Mouse (Mus musculus) G1E (cell line): ENCODE measurements around the gene Hist1h2ab.

Experiments
- CTCF ChIP-seq: IDR thresholded peaks from 2 replicates; pipeline ENCODE4 v1.5.1; 2012; ENCODE audit warnings: low read depth, low read length, inconsistent platforms, mixed read lengths
- GATA1 ChIP-seq: IDR thresholded peaks from 2 replicates; pipeline ENCODE4 v1.6.1; 2012; ENCODE audit warnings: borderline replicate concordance, low read length, inconsistent platforms, mixed read lengths
- POLR2AphosphoS5 ChIP-seq: IDR thresholded peaks from 2 replicates; pipeline ENCODE4 v1.6.1; 2012; ENCODE audit warnings: low read depth, low read length, inconsistent platforms; ENCODE audit not compliant: insufficient replicate concordance

DNA sequence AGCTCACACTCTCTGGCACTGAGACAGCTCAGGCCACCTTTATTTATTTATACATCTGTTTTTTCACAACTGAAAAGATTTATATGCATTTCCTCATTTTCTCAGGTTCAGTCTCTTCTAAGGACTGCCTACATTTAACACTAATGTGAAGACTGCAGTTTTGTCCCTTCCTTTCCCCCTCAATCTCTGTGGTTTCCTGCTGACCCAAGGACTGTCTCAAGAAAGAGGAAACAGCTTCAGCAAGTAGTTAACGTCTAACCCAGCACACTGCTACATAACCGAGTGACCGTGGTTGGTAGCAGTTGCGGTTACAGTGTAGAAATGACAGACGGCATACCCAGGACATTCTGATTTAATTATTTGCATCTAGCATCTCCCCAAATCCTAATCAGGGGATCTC is 48.5 kb downstream of the Hist1h2ab start:
- TF ChIP-seq CTCF (no peak), GATA1 (no peak), POLR2AphosphoS5 (no peak)
